Mouse (Mus musculus) ES-E14 (cell line): ENCODE data around the gene Sgsm3. TPM values are rescaled to one million over a fixed set of nuclear protein-coding genes. Genes with fewer than 3 reads are reported as not detected.

Experiments used
- DNase-seq: peaks from one replicate; pipeline ENCODE4 v3.0.0-alpha.2; 2013; ENCODE audit warnings: low read depth, low spot score
- H3K27ac ChIP-seq: 2 replicates; pipeline ENCODE4 v1.5.1; 2012; ENCODE audit warnings: low read depth, mild to moderate bottlenecking, low read length, moderate library complexity, mixed read lengths; ENCODE audit not compliant: poor library complexity, insufficient read depth, severe bottlenecking
- H3K36me3 ChIP-seq: 2 replicates; pipeline ENCODE4 v1.6.1; 2012; ENCODE audit warnings: mild to moderate bottlenecking, low read length, moderate library complexity, mixed read lengths; ENCODE audit not compliant: control insufficient read depth, poor library complexity, insufficient read depth, severe bottlenecking
- H3K4me1 ChIP-seq, 2 experiments: fragments of 150-350 bp in 1 of 2; sonication (generic) in 1 of 2; 2 replicates each; pipeline ENCODE4 v1.6.1; 2012; ENCODE audit warnings: low read length in 2 of 2, mild to moderate bottlenecking in 1 of 2, mixed read lengths in 1 of 2; ENCODE audit not compliant: control insufficient read depth in 2 of 2, insufficient read depth in 2 of 2, poor library complexity in 1 of 2
- H3K4me3 ChIP-seq, 2 experiments: fragments of 150-350 bp in 1 of 2; sonication (generic) in 1 of 2; 2 replicates each; pipeline ENCODE4 v1.5.1; 2012; ENCODE audit warnings: low read length in 2 of 2, low read depth in 1 of 2, mild to moderate bottlenecking in 1 of 2, mixed read lengths in 1 of 2; ENCODE audit not compliant: insufficient read depth in 1 of 2, poor library complexity in 1 of 2, severe bottlenecking in 1 of 2
- H3K9ac ChIP-seq: 2 replicates; pipeline ENCODE4 v1.6.1; 2012; ENCODE audit warnings: low read depth, mild to moderate bottlenecking, low read length, mixed read lengths; ENCODE audit not compliant: poor library complexity, insufficient read depth, severe bottlenecking
- H3K9me3 ChIP-seq: fragments of 150-350 bp; sonication (generic); 2 replicates; pipeline ENCODE4 v1.6.1; 2012; ENCODE audit warnings: low read depth, mild to moderate bottlenecking, low read length; ENCODE audit not compliant: control insufficient read depth, insufficient read depth
- CHD2 ChIP-seq: IDR thresholded peaks from 2 replicates; pipeline ENCODE4 v1.6.1; 2014; ENCODE audit warnings: mild to moderate bottlenecking, low read depth, low read length, inconsistent platforms
- HCFC1 ChIP-seq: IDR thresholded peaks from 2 replicates; pipeline ENCODE4 v1.6.1; 2012; ENCODE audit warnings: low read length, inconsistent platforms, borderline replicate concordance; ENCODE audit not compliant: insufficient read depth
- MAFK ChIP-seq: IDR thresholded peaks from 2 replicates; pipeline ENCODE4 v1.6.1; 2014; ENCODE audit warnings: mild to moderate bottlenecking, low read depth, low read length, inconsistent platforms; ENCODE audit not compliant: insufficient read depth
- ZC3H11A ChIP-seq: IDR thresholded peaks from 2 replicates; pipeline ENCODE4 v1.6.1; 2012; ENCODE audit warnings: low read depth, mild to moderate bottlenecking, inconsistent platforms, low read length, borderline replicate concordance
- ZNF384 ChIP-seq: IDR thresholded peaks from 2 replicates; pipeline ENCODE4 v1.6.1; 2012; ENCODE audit warnings: low read depth, low read length, inconsistent platforms
- in situ Hi-C, 2 experiments: fragments of 600-800 bp; cut with MboI; formaldehyde crosslinking; loops; one replicate each; pipeline ENCODE4 v1.15.1; 2025; ENCODE audit warnings: low sequenced_read_pairs in 2 of 2, inconsistent platforms in 1 of 2; ENCODE audit not compliant: unreplicated experiment in 2 of 2
- total RNA-seq: library from RNA; depleted of rRNA; stranded (reverse); fragments of 300-350 nt; gene quantifications from 2 replicates; pipeline ENCODE4 v1.2.3, GENCODE M21; 2012

Gene Sgsm3
- total RNA-seq, 1 experiment, result 51.6 TPM

GRCm38 (mm10) chr15:80931345-80931960 lies 46.1 kb upstream of the Sgsm3 start:
- Histone ChIP-seq H3K9ac (no peak overlapping the region), H3K4me3 (no peak overlapping the region), H3K27ac (no peak overlapping the region), H3K36me3 (peaks cover 12% of the 10 kb centered on the region; the same call in 1 of the 2 replicates), H3K4me1 (peaks cover 6 to 21% of the 10 kb centered on the region in 2 experiments; a peak in 3 of 4 replicates), H3K9me3 (no peaks in the 10 kb centered on the region)
- DNase-seq, result no peak
- in situ Hi-C loops, result no loop called here
- TF ChIP-seq ZNF384 (no peak), HCFC1 (no peak), CHD2 (no peak), MAFK (no peak), ZC3H11A (no peak)

GRCm38 (mm10) chr15:80934841-80935240 lies 42.7 kb upstream of the Sgsm3 start:
- TF ChIP-seq HCFC1, result no peak
- no peak for TF ChIP-seq CHD2
- no peak for TF ChIP-seq ZC3H11A
- TF ChIP-seq MAFK, result no peak
- TF ChIP-seq ZNF384, result no peak

GRCm38 (mm10) chr15:80936686-80937085 lies 40.9 kb upstream of the Sgsm3 start:
- Histone ChIP-seq H3K36me3 (peaks cover 4% of the 10 kb centered on the region; the same call in 1 of the 2 replicates), H3K4me1 (peaks cover 8 to 27% of the 10 kb centered on the region in 2 experiments; a peak in 3 of 4 replicates), H3K9ac (no peak overlapping the region), H3K9me3 (no peaks in the 10 kb centered on the region), H3K27ac (no peak overlapping the region), H3K4me3 (no peak overlapping the region)
- DNase-seq, result no peak
- in situ Hi-C loops, result no loop called here
- TF ChIP-seq MAFK (no peak), HCFC1 (no peak), ZC3H11A (no peak), ZNF384 (no peak), CHD2 (no peak)

More at GRCm38 (mm10) chr15:80934841-80935240, 42.7 kb upstream of the Sgsm3 start:
- H3K9me3 ChIP-seq, result no peaks in the 10 kb centered on the region
- in situ Hi-C loops, result no loop called here
- no peak overlapping the region for H3K27ac ChIP-seq
- peaks cover 4% of the 10 kb centered on the region; the same call in 1 of the 2 replicates for H3K36me3 ChIP-seq
- H3K9ac ChIP-seq, result no peak overlapping the region
- H3K4me3 ChIP-seq, result no peak overlapping the region
- peaks cover 8 to 30% of the 10 kb centered on the region in 2 experiments; a peak in 3 of 4 replicates for H3K4me1 ChIP-seq
- no peak for DNase-seq

GRCm38 (mm10) chr15:80938615-80939014 lies 39.0 kb upstream of the Sgsm3 start:
- H3K27ac ChIP-seq, result no peak overlapping the region
- TF ChIP-seq CHD2, result no peak
- TF ChIP-seq HCFC1, result no peak
- no peak for TF ChIP-seq ZC3H11A
- TF ChIP-seq MAFK, result no peak
- TF ChIP-seq ZNF384, result no peak
- no peak overlapping the region for H3K9ac ChIP-seq
- no peaks in the 10 kb centered on the region for H3K9me3 ChIP-seq
- H3K4me1 ChIP-seq, result peaks cover 8 to 27% of the 10 kb centered on the region in 2 experiments; a peak in 3 of 4 replicates
- H3K4me3 ChIP-seq, result no peak overlapping the region
- DNase-seq, result no peak
- in situ Hi-C loops, result no loop called here
- H3K36me3 ChIP-seq, result no peaks in the 10 kb centered on the region; the same call in 1 of the 2 replicates
